Mouse (Mus musculus) midbrain, embryonic 14.5 days (tissue): ENCODE data around the gene Usp42. TPM values are rescaled to one million over a fixed set of nuclear protein-coding genes. Genes with fewer than 3 reads are reported as not detected.

Experiments used
- ATAC-seq: fragments of 200-750 bp; cut with Nextera tagmentation; 2 replicates; pipeline ENCODE4 v1.8.0; 2017; ENCODE audit warnings: moderate number of reproducible peaks, moderate library complexity; ENCODE audit not compliant: low FRiP score, low TSS enrichment
- DNase-seq: peaks from one replicate; pipeline ENCODE4 v3.0.0-alpha.2; 2015
- H3K27ac ChIP-seq: fragments of 300-500 bp; sonication (generic); replicated peaks from 2 replicates; pipeline ENCODE4 v1.5.1; 2014; ENCODE audit warnings: mild to moderate bottlenecking, low read depth, low read length, moderate library complexity
- H3K27me3 ChIP-seq: fragments of 300-500 bp; sonication (generic); 2 replicates; pipeline ENCODE4 v1.6.1; 2014; ENCODE audit warnings: low read length, control low read depth, mixed read lengths; ENCODE audit not compliant: control insufficient read depth, insufficient read depth
- H3K36me3 ChIP-seq: fragments of 300-500 bp; sonication (generic); 2 replicates; pipeline ENCODE4 v1.6.1; 2014; ENCODE audit warnings: low read length, control low read depth; ENCODE audit not compliant: control insufficient read depth, insufficient read depth
- H3K4me1 ChIP-seq: fragments of 300-500 bp; sonication (generic); 2 replicates; pipeline ENCODE4 v1.6.1; 2014; ENCODE audit warnings: mild to moderate bottlenecking, antibody characterized with exemption, low read length, control low read depth; ENCODE audit not compliant: control insufficient read depth, insufficient read depth
- H3K4me2 ChIP-seq: fragments of 300-500 bp; sonication (generic); 2 replicates; pipeline ENCODE4 v1.6.1; 2014; ENCODE audit warnings: mild to moderate bottlenecking, low read length, moderate library complexity
- H3K4me3 ChIP-seq: fragments of 300-500 bp; sonication (generic); replicated peaks from 2 replicates; pipeline ENCODE4 v1.5.1; 2014; ENCODE audit warnings: low read depth, low read length
- H3K9ac ChIP-seq: fragments of 300-500 bp; sonication (generic); replicated peaks from 2 replicates; pipeline ENCODE4 v1.6.1; 2014; ENCODE audit warnings: mild to moderate bottlenecking, low read length, moderate library complexity
- H3K9me3 ChIP-seq: fragments of 300-500 bp; sonication (generic); 2 replicates; pipeline ENCODE4 v1.6.1; 2016; ENCODE audit warnings: low read length, control low read depth, mixed read lengths; ENCODE audit not compliant: control insufficient read depth
- WGBS: fragments of 180-500 bp; shearing (Covaris S2); extraction: QIAGEN DNeasy Blood & Tissue Kit; methylation state at CpG from one replicate; pipeline ENCODE4 v1.1.7; 2014; 5-methylcytosine and 5-hydroxymethylcytosine counted together
- polyA plus RNA-seq: library from polyadenylated mRNA; unstranded; fragments of >200 nt; fragmentation: Nextera tagmentation; extraction: Ambion mirVana; gene quantifications from 2 replicates; pipeline ENCODE4 v1.2.1, GENCODE M21; 2014

Usp42 gene
- polyA plus RNA-seq, 1 experiment from 2014 or later, result 33.9 TPM

DNA sequence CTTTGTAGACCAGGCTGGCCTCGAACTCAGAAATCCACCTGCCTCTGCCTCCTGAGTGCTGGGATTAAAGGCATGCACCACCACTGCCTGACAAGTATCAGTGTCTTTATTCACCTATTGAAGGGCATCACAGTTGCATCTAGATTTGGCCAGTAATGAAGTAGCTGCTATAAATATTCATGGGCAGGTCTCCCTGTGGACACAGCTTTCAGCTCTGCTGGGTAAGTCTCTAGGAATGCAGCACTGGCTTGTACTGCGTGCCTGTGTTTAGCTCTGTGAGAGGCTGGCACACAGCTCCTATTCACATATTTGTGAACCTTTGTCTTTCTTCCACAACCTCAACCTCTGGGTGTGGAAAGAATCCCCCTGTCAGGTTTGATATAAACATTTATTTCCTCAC, 63.2 kb downstream of the Usp42 start:
- Histone ChIP-seq H3K27me3 (no peaks in the 10 kb centered on the region), H3K4me3 (no peak overlapping the region), H3K4me2 (no peak overlapping the region), H3K27ac (no peak overlapping the region), H3K9ac (no peak overlapping the region), H3K36me3 (no peaks in the 10 kb centered on the region), H3K9me3 (no peaks in the 10 kb centered on the region), H3K4me1 (no peaks in the 10 kb centered on the region)
- WGBS, result 34% methylated on average over 2 of the region's 2 CpGs
- ATAC-seq (no peak; the same call in 1 of the 2 replicates), DNase-seq (peak; percentile 72)

DNA sequence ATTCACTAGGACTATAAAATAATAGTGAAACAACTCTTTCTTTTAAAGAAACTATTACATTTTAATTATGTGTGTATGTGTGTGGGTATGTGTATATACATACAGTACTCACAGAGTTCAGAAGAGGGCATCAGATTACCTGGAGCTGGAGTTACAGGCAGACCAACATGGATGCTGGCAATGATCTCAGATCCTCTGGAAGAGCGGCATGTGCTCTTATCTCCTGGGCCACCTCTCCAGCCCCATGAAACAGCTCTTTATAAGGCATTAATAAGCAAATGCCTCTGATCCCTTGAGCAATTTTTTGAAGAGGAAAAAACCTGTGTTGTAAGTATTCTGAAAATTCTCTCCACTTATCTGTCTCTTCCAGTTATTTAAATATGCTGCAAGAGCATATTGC, 66.1 kb downstream of the Usp42 start:
- Histone ChIP-seq H3K27me3 (no peaks in the 10 kb centered on the region), H3K4me3 (no peak overlapping the region), H3K9ac (no peak overlapping the region), H3K4me2 (no peak overlapping the region), H3K9me3 (no peaks in the 10 kb centered on the region), H3K4me1 (no peaks in the 10 kb centered on the region), H3K27ac (no peak overlapping the region), H3K36me3 (no peaks in the 10 kb centered on the region)
- DNase-seq, result no peak
- no peak for ATAC-seq
- 76% methylated on average over 1 of the region's 1 CpGs for whole genome bisulfite sequencing

DNA sequence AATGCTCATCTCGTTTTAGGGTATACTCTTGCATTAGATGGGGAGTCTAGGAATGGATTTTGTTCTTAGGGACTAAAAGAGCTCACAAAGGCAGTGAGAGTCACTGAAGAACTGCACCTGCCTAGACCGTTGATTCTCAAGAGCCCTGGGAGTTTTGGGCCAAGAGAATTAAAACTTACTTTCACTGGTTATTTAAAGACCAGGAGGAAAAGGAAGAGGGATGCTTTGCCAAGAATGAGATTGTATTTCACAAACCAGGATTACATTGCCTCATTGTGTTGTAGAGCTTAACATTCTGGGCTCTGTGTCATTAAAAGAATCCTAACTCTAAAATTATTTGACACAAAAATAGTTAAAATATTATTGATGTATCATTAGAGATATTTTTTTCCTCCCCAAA, 66.5 kb downstream of the Usp42 start:
- WGBS, result 77% methylated on average over 2 of the region's 2 CpGs
- Histone ChIP-seq H3K4me2 (no peak overlapping the region), H3K4me1 (no peaks in the 10 kb centered on the region), H3K27ac (no peak overlapping the region), H3K4me3 (no peak overlapping the region), H3K9me3 (no peaks in the 10 kb centered on the region), H3K36me3 (no peaks in the 10 kb centered on the region), H3K9ac (no peak overlapping the region), H3K27me3 (no peaks in the 10 kb centered on the region)
- no peak for ATAC-seq
- no peak for DNase-seq

DNA sequence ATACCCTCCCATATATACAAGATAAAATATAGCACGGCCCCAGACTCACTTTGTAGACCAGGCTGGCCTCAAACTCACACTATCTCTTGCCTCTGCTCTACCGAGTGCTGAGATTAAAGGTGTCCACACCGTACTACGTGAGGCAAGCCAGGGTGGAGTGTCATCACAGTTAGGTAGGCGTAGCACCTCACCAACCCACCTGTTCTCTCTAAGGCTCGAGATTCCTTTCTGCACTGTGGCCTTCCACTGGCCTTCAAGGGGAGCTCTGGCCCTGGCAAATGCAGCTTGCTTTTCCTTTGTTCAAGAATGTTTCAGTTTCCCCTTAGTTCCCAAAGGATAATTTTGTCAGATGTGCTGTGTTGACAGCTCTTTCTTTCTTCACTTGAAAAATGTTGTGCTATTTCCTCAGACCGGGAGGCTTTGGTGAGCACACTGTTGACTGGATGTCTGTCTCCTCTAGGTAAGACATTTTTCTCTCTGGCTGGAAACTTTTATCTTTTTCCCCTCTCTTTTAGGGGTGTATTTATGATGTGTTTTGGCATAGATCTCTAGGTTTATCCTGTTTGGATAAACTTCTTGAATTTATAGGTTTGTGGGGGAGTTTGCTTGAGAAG, 68.9 kb downstream of the Usp42 start:
- Histone ChIP-seq H3K4me3 (no peak overlapping the region), H3K27me3 (no peaks in the 10 kb centered on the region), H3K9me3 (no peaks in the 10 kb centered on the region), H3K27ac (no peak overlapping the region), H3K9ac (no peak overlapping the region), H3K36me3 (no peaks in the 10 kb centered on the region), H3K4me1 (no peaks in the 10 kb centered on the region), H3K4me2 (no peak overlapping the region)
- WGBS, result 90% methylated on average over 7 of the region's 7 CpGs
- no peak for ATAC-seq
- DNase-seq, result no peak

Other genes with a start within 250 kb of the Usp42 start
- gene Rac1, start 204.2 kb downstream of the Usp42 start, polyA plus RNA-seq, result 425 and 463 TPM in 2 replicates
- 34.5 and 38.0 TPM in 2 replicates for gene Cyth3, start 109.8 kb downstream of the Usp42 start, polyA plus RNA-seq
- 37.0 and 48.9 TPM in 2 replicates for gene Eif2ak1, start 85.5 kb upstream of the Usp42 start, polyA plus RNA-seq
- gene Ankrd61, start 165.4 kb upstream of the Usp42 start, polyA plus RNA-seq, result 0.61 and 0.93 TPM in 2 replicates
- gene Aimp2, start 177.6 kb upstream of the Usp42 start, polyA plus RNA-seq, result 72.3 and 83.0 TPM in 2 replicates
- gene Pms2, start 177.7 kb upstream of the Usp42 start, polyA plus RNA-seq, result 26.9 and 31.0 TPM in 2 replicates
- 1.5 and 1.9 TPM in 2 replicates for gene Gm42421, start 195.9 kb upstream of the Usp42 start, polyA plus RNA-seq
- gene Rsph10b, start 200.8 kb upstream of the Usp42 start, polyA plus RNA-seq, result 3.4 and 3.9 TPM in 2 replicates